Mouse (Mus musculus): ENCODE results near the gene Gm28778.
"Not testable (repeated sequence)": the region's sequence is repeated elsewhere in the genome, so short reads cannot be mapped to it uniquely, and the experiment has no call there.

The Gm28778 gene

DNA sequence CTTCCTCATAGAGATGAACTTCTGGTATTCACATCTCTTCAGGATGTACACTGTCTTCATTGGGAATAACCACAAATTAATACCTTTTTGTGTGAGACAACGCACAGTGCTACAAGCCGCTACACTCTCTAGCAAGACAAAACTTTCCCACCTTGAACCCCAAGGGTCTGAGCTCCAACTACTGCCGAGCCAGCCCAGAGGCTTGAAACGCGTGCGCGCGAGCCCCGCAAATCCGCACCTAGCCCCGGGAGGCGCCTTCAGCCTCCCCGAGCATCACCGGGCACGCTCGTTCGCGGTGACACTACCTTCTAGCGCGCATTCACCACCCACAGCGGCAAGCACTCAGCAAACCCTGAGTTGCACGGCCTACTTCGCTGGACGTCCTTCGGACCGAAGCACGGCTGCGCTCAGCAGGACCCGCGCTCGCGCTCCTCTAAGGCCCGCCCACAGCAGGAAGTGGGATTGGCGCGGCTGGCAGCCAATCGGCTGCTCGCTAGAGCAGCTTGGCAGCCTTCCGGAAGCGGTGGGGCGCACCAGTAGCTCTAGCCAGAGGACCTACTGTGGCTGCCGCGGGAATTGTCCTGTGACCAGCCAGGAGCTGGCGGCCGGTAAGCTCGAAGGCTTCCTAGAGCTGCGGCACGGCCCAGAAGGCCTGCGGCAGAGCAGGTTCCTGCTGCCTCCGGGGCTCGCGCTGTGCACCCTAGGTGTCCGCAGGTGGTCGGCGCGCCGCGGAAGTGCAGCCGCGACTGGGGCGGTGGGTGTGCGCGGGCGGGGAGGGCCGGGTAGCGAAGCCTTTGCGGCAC, at the start of gene Gm28778, which contains the start of the genes Pms1 and Ormdl1:
TSS of gene Gm28778 (plus strand) at position 531 of the 803 bp plus-strand sequence.
TSS of gene Pms1 (minus strand) at position 438 of the 803 bp plus-strand sequence.
TSS of gene Ormdl1 (plus strand) at position 515 of the 803 bp plus-strand sequence.
- peak; percentile 96 for DNase-seq

DNA sequence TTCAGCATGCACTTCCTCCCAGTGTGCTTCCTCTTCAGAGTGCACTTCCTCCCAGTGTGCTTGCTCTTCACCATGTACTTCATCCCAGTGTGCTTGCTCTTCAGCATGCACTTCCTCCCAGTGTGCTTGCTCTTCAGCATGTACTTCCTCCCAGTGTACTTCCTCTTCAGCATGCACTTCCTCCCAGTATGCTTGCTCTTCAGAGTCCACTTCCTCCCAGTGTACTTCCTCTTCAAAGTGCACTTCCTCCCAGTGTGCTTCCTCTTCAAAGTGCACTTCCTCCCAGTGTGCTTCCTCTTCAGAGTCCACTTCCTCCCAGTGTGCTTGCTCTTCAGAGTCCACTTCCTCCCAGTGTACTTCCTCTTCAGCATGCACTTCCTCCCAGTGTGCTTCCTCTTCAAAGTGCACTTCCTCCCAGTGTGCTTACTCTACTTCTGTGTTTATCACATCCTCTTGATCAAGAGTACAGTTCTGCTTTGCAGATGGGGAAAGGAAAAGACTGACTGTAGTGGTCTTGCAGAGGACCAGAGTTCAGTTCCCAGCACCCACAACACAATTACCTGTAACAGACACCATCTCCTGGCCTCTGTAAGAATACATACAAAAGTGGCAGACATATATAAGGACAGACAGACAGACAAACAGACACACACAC, 31.8 kb upstream of the Gm28778 start:
- not testable (repeated sequence) for DNase-seq

DNA sequence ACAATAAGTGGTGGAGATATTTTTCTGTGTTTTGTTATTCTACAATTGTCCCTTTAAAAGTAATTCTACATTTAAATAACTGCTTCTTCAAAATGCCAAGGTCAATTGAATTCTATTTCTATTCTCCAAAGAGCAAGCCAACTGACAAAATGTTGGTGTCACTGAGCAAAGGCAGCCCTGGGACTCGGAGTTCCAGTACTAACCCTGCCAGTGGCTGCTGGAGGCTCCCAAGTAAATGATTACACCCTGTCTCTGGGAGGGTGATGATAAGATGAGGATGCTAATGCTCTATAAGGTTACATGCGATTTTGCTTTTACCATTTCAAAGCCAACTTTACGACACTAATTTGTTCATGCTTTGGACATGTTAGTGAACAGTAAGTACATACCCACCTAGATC, 27.0 kb upstream of the Gm28778 start:
- DNase-seq = no peak

DNA sequence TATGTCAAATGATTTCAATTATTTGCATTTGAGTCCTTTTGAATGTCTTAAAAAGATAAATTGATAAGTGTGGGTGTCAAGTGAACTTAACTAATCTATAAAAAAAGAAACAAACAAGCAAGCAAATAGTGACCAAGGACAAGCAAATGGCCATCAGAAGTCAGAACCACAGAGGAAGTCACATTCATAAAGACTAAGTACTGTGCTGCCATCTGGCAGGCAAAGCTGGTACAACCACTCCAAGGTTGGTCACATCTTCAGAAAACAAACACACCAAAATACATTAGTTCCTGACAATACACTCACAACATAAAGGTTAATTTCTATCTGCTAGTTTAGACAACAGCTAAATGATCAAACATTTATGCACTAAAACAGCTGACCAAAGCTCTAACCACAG, 24.3 kb upstream of the Gm28778 start:
- peak; percentile 57 for DNase-seq

DNA sequence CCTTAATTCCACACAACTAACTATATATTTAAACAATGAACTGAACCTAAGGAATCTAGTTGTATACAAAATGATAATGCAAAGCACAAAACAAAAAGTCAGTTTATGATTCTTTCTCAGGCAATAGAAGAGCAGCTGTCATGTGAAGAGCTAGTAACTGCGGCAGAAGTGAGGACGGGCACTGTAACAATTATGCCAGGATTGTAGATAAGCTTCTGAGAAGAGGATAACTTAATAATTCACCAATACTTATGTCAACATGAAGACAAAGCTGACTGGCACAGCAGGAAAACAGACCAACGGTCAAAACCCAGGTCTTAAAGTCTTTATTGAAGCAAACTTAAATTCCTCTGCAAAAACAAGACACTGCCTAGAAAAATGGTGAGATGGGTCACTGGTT, 5.7 kb upstream of the Gm28778 start:
- no peak for DNase-seq

DNA sequence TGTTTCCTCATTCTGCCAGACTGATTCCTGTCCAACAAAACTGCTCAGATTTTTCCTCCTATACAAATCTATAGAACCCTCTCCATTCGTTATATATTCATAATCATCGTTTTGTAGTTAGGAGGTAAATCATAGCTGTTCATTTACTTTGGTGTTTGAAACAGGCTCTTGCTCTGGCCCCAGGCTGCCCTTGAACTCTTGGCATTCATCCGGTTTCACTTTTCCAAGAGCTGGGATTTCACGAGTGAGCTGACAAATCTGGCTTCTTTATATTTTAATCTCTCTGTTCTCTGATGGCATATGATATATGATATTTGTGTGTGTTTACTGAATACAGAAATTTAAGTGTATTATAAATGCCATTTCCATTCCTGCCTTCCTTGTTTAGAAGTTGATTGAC, 3.6 kb downstream of the Gm28778 start:
- DNase-seq = no peak

DNA sequence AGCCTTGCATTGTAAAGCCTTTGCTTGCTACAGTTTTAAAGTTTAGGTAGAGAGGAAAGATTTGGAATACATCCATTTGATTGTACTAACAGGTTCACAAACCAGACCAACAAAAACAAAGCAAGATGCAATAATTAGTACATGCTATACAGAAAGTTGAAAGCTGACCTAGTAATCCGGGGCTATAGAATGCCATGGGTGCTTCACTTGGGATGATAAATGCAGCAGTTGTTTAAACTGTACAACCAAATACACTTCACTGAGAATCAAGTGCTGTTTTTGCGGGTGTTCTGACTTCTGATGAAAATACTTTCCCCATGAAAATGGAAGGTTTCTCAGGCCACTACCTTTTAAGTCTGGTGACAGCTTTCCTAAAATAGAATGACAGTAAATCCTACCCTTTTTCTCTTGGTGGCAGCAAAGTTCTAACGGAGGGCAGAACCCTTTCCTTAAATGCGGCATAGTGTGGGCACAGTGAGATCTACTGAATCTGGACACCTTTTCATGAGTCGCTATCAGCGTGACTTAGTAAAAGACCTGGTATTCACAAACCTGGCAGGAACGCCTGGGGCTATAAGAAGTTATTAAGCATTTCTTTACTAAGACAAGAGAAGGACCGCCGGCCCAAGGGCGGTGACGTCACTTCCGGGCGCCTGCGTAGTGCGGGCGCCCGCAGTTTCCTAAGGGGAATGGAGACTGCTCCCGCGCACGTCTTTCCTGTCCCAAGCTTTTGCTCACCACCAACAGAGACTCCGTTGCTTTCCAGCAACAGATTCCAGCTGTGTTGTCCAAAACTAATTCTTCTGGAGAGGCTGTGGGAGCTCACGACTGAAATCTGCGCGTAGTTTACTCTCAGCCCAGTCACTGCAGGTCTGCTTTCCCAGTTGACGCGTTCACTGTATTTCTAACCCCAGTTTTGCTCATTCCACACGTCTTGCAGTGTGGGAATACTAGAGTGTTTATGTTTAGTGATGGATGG, 16.4 kb downstream of the Gm28778 start, which contains the start of gene Osgepl1:
TSS of gene Osgepl1 (plus strand) at position 636 of the 979 bp plus-strand sequence.
- DNase-seq = peak; percentile 94

DNA sequence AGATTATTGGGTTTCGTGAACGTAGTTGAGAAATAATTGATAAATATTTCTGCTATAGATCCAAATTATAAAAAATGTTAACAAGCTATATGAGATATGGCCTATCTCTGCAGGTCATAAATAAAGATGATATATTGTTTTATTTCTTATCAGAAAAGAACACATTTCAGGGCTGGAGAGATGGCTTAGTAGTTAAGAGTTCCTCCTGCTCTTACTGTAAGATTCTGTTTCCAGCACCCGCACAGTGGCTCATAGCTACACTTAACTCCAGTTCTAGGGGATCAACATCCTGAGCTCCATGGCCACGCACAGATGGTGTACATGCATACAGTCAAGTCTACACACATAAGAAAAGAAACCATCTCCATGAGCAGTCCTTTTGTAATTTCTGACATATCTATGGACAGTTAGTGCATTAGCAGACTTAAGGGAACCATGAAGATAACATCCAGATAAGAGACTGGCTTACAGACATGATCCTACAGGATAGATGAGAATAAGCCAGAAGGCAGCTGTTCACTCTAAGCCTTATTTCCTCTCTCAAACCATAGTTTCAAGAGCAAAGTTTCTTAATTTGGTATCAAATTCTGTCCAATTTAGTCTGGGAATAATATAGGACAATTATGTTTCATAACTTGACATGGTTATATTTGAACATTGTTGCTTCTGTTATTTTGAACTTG, 24.9 kb downstream of the Gm28778 start:
- no peak for DNase-seq

DNA sequence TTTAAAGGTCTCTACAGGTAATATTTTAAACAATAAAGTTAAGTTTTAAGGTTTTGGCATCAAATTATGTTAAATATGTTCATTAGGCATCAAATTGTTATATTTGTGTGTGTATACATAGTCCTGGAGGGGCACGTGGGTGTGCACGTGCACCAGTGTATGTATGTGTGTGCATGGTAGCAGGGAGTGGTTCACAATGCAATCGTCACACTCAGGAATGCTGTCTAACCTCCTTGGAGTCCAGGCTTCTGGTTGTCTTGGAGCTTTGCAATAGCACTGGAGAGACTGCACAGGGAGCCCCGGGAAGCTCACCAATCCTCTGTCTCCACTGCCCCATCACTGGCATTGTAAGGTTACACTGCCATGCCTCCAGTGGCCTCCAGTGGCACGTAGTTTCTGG, 26.3 kb downstream of the Gm28778 start:
- DNase-seq = no peak

DNA sequence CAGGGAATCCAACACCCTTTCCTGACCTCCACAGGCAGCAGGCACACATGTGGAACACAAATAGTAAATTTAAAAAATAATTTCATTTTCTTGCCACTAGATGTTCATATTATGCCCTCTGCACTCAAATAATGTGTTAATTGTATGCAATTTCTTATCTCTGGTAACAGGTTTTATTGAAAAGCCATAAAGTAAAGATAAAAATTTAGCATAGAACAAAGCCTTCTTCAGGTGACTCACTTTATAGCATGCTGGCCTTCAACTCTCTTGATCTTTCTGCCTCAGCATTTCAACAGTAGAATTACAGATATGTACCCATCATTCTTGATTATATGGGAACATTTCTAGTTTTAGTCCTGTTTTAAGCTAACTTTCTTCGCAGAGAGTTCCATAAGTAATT, 27.4 kb downstream of the Gm28778 start:
- no peak for DNase-seq

DNA sequence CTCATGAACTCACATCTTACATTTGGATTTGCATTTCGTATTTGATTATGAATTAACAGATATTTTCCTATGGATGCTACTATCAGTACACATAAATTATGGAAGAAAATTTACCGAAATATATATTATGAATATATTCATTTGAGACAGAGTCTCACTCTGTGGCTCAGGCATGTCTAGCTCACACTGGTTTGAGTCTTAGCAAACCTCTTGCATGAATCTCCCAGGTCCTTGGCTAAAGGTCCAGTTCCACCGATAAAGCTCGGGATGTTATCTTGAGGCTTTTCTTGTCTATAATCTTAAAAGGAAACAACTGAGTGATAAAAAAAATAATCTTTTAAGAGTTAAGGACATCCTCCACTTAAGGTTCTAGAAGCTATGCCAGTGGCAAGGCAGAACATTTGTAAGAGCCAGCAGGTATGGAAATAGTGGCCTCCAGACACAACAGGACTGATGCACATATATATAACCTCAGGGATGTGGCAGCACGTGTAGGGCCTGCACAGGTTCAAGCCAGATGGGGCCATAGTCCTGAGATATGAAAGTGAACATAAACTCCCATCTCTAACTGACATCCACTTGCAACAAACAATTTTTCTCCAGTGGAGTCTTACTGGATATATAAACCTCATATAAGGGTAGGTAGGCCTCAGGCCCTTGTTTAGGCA, 28.1 kb downstream of the Gm28778 start:
- DNase-seq = no peak

DNA sequence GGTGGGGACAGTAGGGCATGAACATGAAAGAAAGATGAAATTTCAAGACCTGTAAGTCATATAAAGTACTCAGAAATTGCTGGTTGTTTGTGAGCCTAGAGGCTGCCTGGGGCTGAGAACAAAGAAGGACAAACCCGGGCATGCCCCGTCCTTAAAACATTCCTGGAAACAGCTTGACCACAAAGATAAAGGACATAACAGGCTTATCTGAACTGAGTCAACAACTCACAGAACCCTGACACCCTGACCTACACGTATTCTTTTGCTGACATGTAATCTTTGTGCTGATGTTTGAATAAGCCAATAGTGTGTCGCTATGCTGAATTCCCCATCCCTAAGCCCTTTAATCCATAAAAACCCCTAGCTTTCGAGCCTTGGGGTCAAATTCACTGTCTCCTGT, 36.6 kb downstream of the Gm28778 start:
- DNase-seq = not testable (repeated sequence)

DNA sequence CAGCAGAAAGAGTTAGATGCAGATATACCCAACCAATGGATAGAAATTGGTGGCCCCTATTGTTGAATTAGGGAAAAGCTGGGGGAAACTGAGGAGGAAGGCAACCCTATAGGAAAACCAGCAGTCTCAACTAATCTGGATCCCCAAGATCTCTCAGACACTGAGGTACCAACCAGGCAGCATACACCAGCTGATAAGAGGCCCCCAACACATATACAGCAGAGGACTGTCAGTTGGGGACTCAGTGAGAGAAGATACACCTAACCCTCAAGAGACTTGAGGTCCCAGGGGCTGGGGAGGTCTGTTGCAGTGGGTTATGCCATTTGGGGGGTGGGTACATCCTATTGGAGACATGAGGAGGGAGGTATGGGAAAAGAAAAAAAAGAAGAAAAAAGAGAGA, 38.6 kb downstream of the Gm28778 start:
- DNase-seq = no peak

DNA sequence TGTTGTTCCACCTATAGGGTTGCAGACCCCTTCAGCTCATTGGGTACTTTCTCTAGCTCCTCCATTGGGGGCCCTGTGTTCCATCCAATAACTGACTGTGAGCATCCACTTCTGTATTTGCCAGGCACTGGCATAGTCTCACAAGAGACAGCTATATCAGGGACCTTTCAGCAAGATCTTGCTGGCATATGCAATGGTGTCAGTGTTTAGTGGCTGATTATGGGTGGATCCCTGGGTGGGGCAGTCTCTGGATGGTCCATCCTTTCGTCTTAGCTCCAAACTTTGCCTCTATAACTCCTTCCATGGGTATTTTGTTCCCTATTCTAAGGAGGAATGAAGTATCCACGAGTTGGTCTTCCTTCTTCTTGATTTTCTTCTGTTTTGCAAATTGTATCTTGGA, 40.5 kb downstream of the Gm28778 start:
- not testable (repeated sequence) for DNase-seq

DNA sequence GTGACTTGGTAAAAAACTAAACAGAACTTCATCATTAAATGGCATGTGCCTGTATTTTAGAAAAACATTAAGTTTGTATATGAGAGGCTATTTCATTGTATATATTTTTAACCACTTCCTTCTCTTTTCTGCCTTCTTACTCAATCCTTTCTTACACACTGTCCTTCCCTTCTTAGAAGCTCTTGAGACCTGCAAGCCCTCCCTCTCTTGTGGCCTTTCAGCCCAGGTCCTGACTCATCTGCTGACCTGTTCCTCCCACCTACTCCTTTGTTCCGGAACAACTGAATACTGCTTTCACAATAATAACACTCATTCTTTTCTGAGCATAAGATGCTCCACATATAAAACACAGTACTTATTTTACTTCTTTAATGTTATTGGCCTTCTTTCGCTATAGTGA, 44.2 kb downstream of the Gm28778 start:
- DNase-seq = no peak

DNA sequence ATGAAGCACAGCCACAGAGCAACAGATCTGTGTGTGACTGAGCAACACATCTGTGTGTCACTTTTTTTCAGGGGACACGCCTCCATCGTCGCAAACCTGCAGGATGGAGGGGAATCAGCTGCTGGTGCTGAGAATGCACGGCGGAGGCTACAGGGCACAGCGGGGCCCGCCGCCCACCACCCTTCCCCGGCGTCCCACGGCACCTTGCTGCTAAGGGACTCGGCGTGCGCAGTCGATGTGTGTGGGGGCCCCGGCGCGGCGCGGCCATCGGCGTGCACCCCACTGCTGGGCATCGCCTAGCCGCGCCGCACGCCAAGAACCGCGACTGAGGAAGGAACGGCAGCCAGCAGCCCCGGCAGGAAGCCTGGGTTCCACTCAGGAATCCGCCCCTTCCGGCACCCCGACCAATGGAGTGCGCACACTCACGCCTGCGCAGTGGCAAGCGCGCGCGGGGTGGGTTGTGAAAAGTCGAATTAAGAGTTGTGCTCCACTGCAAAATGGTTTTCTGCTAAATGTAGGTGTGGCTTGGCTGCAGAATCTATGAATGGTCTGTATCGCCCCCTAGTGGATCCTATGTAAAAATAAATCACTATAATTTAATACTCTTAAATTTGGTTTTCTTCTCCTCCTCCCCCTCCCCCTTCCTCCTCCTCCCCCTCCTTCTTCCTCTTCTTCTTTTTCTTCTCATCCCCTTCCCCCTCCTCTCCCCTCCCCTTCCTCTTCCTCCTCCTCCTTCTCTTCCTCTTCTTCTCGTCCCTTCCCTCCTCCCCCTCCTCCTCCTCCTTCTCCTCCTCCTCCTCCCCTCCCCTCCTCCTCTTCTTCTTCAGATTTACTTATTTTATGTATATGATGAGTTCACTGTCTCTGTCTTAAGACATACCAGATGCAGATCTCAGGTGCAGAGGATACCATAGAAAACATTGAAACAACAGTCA, 55.7 kb downstream of the Gm28778 start, which contains the start of the genes Asdurf, Gm28551 and Asnsd1:
TSS of gene Asdurf (minus strand) at position 293 of the 935 bp plus-strand sequence.
TSS of gene Gm28551 (minus strand) at position 341 of the 935 bp plus-strand sequence.
TSS of gene Asnsd1 (minus strand) at position 426 of the 935 bp plus-strand sequence.
- peak; percentile 97 for DNase-seq

DNA sequence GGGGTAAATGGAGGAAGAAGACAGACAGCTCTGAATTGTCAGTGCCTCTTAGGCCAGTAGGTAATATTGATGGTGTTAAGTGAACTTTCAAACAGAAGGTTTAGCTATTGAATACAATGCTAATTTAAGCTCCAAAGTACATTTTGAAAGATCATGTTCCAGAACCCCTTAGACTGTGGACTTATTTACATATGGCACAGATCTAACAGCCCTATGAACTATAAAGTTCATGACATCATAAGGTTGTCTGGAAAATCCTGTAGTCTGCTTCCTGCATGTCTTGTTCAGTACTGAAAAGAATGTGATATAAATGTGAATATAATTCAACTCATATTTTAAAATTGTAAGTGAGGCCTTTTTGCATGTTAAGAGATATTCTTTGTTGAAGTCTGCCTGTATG, 62.1 kb downstream of the Gm28778 start:
- no peak for DNase-seq
